Comparison of ENCODE assay signal across 27 mouse cellular contexts in the genomic region with DNA sequence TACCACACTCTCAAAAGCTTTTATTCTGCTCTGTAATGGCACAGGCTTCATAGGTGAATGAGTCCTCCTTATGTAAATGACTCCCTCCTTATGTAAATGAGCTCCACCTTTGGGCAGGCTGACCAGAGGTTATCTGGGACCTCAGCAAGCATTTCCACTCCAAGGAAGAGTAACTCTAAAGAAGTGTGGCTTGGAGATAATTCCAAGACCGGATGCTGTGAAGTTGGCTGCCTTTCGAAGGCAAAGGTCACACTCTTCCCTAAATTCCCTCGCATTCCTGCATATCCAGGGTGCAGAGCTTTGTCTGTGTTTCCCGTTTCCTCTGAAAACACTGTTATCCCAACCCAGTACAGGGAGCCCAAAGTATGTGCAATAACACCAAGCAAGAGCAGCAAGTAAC.
A peak's percentile ranks its signal among the peaks of the same experiment; 100 is the strongest.
DNase-seq lines count a peak whose midpoint lies in the region; ATAC-seq lines count a peak whose summit lies in the region.
"Had no signal": no experiment of that assay in that cellular context is flagged by ENCODE, and none has a peak within 500 bp of the region (broad histone marks: within the 10 kb centered on the region; RNA-seq: fewer than 3 reads in every experiment).

No protein-coding gene starts in this region.

- no peak overlapping the region for H3K4me2 ChIP-seq in midbrain, embryonic 11.5 days
- H3K4me2 ChIP-seq in midbrain, embryonic 16.5 days (ENCODE audit: low read length) = no peak overlapping the region
- H3K4me2 ChIP-seq: embryonic facial prominence, embryonic 13.5 days; embryonic facial prominence, embryonic 15.5 days; forebrain, embryonic 12.5 days had no signal

- no peak overlapping the region for H3K4me3 ChIP-seq in midbrain, embryonic 11.5 days (ENCODE audit: low read depth, low read length)
- H3K4me3 ChIP-seq in midbrain, embryonic 16.5 days (ENCODE audit: low read depth, low read length) = no peak overlapping the region
- H3K4me3 ChIP-seq in heart, embryonic 10.5 days = no peak overlapping the region
- H3K4me3 ChIP-seq: embryonic facial prominence, embryonic 13.5 days; embryonic facial prominence, embryonic 15.5 days; erythroblast, embryonic 14.5 days; forebrain, embryonic 10.5 days; forebrain, embryonic 12.5 days had no signal

- no peaks in the 10 kb centered on the region for H3K9me3 ChIP-seq in midbrain, embryonic 11.5 days (ENCODE audit: control insufficient read depth, low read length)
- no peaks in the 10 kb centered on the region; the same call in 1 of the 2 replicates for H3K9me3 ChIP-seq in midbrain, embryonic 16.5 days (replicated peaks; ENCODE audit: control insufficient read depth, low read length, poor library complexity, severe bottlenecking)
- H3K9me3 ChIP-seq in heart, embryonic 10.5 days = no peaks in the 10 kb centered on the region
- H3K9me3 ChIP-seq: embryonic facial prominence, embryonic 15.5 days; forebrain, embryonic 10.5 days; forebrain, embryonic 12.5 days; G1E had no signal

- DNase-seq in kidney, postnatal 10 days = peak; percentile 20
- DNase-seq in kidney, postnatal 25 days = no peak
- DNase-seq in midbrain, embryonic 11.5 days (ENCODE audit: low spot score, missing footprints) = peak; percentile 60
- peak; percentile 75 for DNase-seq in R1 (ENCODE audit: low read depth, low spot score)
- peak; percentile 52 for DNase-seq in yolk sac, embryonic 10.5 days (ENCODE audit: low spot score)
- DNase-seq in heart, embryonic 10.5 days (ENCODE audit: low spot score) = no peak
- DNase-seq in lung, postnatal 36 days = no peak
- DNase-seq: adrenal gland, adult 2 months; adrenal gland, postnatal 10 days; adrenal gland, postnatal 25 days; cerebellum, adult 11 months; cerebellum, adult 18-20 months; cerebellum, adult 8-10 months; cerebellum, adult 9-11 months; cerebellum, postnatal 14 days; cerebellum, postnatal 36 days; embryo, embryonic 11 days had no signal

- no peak for ATAC-seq in midbrain, embryonic 11.5 days (ENCODE audit: low FRiP score)
- no peak for ATAC-seq in midbrain, embryonic 16.5 days
- ATAC-seq: forebrain, embryonic 14.5 days; forebrain, embryonic 16.5 days; Patski had no signal

- WGBS in midbrain, embryonic 11.5 days = 52% methylated on average over 4 of the region's 4 CpGs
- 53% methylated on average over 4 of the region's 4 CpGs for WGBS in midbrain, embryonic 16.5 days
- 22% methylated on average over 4 of the region's 4 CpGs for WGBS in heart, embryonic 10.5 days

- H3K4me1 ChIP-seq in midbrain, embryonic 11.5 days (ENCODE audit: control insufficient read depth, insufficient read depth, low read length) = peaks cover 3% of the 10 kb centered on the region; the same call in 1 of the 2 replicates
- peaks cover 14% of the 10 kb centered on the region for H3K4me1 ChIP-seq in midbrain, embryonic 16.5 days (ENCODE audit: control insufficient read depth, insufficient read depth, low read length)
- H3K4me1 ChIP-seq in heart, embryonic 10.5 days = peaks cover 32% of the 10 kb centered on the region

- no peak overlapping the region for H3K27ac ChIP-seq in midbrain, embryonic 11.5 days (ENCODE audit: low read depth, low read length)
- no peak overlapping the region for H3K27ac ChIP-seq in midbrain, embryonic 16.5 days (ENCODE audit: low read length)
- no peak overlapping the region for H3K27ac ChIP-seq in heart, embryonic 10.5 days
- H3K27ac ChIP-seq: embryonic facial prominence, embryonic 13.5 days; embryonic facial prominence, embryonic 15.5 days; forebrain, embryonic 10.5 days; forebrain, embryonic 12.5 days had no signal

- H3K9ac ChIP-seq in midbrain, embryonic 11.5 days (ENCODE audit: low read length) = no peak overlapping the region
- H3K9ac ChIP-seq in midbrain, embryonic 16.5 days (ENCODE audit: low read depth, low read length) = no peak overlapping the region
- H3K9ac ChIP-seq: embryonic facial prominence, embryonic 13.5 days; embryonic facial prominence, embryonic 15.5 days; forebrain, embryonic 12.5 days had no signal

- H3K27me3 ChIP-seq in midbrain, embryonic 11.5 days (ENCODE audit: control insufficient read depth, insufficient read depth, low read length) = no peaks in the 10 kb centered on the region
- no peaks in the 10 kb centered on the region for H3K27me3 ChIP-seq in midbrain, embryonic 16.5 days (ENCODE audit: control insufficient read depth, insufficient read depth, low read depth, low read length)
- H3K27me3 ChIP-seq in heart, embryonic 10.5 days (ENCODE audit: insufficient read depth, poor library complexity, severe bottlenecking) = no peaks in the 10 kb centered on the region
- H3K27me3 ChIP-seq: embryonic facial prominence, embryonic 13.5 days; embryonic facial prominence, embryonic 15.5 days; forebrain, embryonic 12.5 days; Patski had no signal

- H3K36me3 ChIP-seq in midbrain, embryonic 11.5 days (ENCODE audit: control insufficient read depth, insufficient read depth, low read length) = no peaks in the 10 kb centered on the region
- no peaks in the 10 kb centered on the region for H3K36me3 ChIP-seq in midbrain, embryonic 16.5 days (ENCODE audit: control insufficient read depth, insufficient read depth, low read length)
- no peaks in the 10 kb centered on the region for H3K36me3 ChIP-seq in heart, embryonic 10.5 days
- H3K36me3 ChIP-seq: embryonic facial prominence, embryonic 13.5 days; embryonic facial prominence, embryonic 15.5 days; forebrain, embryonic 10.5 days; forebrain, embryonic 12.5 days had no signal

Comparison
In these comparisons a context has a peak if more than half of its experiments do, and no peak if none do; other contexts are left out.
1. DNase-seq: peak in kidney, postnatal 10 days (single experiment), midbrain, embryonic 11.5 days (single experiment), R1 (single experiment) and yolk sac, embryonic 10.5 days (single experiment); none in kidney, postnatal 25 days (0 of 2), heart, embryonic 10.5 days (single experiment) and lung, postnatal 36 days (single experiment).